Mouse (Mus musculus): ENCODE results near the gene Cracr2a. TPM values are rescaled to one million over a fixed set of nuclear protein-coding genes. Genes with fewer than 3 reads are reported as not detected.

Gene Cracr2a
- polyA plus RNA-seq, 1 experiment = 12.7 TPM

DNA sequence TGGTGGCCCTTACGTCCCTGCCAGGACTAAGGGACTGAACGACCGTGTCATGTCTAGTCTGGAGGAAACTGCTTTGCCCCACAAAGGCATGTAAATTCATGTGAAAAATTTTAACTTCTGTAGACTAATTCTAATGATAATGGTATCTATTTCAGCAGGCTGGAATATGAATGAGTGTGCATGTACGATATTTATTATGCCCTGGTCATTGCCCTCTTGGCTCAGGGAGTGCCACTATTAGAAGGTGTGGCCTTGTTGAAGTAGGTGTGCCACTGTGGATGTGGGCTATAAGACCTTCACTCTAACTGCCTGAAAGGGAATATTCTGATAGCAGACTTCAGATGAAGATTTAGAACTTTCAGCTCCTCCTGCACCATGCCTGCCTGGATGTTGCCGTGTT is 28.8 kb upstream of the Cracr2a start:
- Histone ChIP-seq H3K4me1 (ENCODE audit: control insufficient read depth, insufficient read depth, low read length) (peaks cover 4% of the 10 kb centered on the region), H3K4me3 (replicated peaks; ENCODE audit: extremely low read depth, low read depth, low read length) (no peak overlapping the region)
- TF ChIP-seq CTCF (IDR thresholded peaks at IDR 0.05; ENCODE audit: insufficient read depth, low read length) (no peak), POLR2A (IDR thresholded peaks at IDR 0.05; ENCODE audit: borderline replicate concordance, extremely low read depth, low read depth, low read length) (no peak)
- DNase-seq = no peak
- WGBS = 83% methylated on average over 5 of the region's 5 CpGs

DNA sequence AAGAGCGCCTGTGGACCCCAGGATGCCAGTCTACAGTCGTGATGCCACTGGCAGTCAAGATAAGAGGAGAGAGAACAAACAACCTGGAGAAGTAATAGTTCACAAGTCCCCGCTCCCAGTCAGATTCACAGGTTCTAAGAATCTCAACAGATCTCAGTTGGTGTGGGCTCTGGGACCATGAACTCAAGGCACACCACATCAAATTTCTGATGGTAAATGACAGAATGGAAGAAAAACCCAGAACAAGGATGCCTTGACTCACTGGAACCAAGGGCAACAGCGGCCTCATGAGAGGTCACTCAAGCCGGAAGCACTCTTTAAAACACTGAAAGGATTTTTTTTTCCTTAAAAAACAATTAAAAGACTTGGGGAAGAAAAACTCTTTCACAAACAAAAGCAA is 27.4 kb upstream of the Cracr2a start:
- no peak for DNase-seq
- TF ChIP-seq CTCF (IDR thresholded peaks at IDR 0.05; ENCODE audit: insufficient read depth, low read length) (no peak), POLR2A (IDR thresholded peaks at IDR 0.05; ENCODE audit: borderline replicate concordance, extremely low read depth, low read depth, low read length) (no peak)
- peaks cover 4% of the 10 kb centered on the region for H3K4me1 ChIP-seq (ENCODE audit: control insufficient read depth, insufficient read depth, low read length)
- H3K4me3 ChIP-seq (replicated peaks; ENCODE audit: extremely low read depth, low read depth, low read length) = no peak overlapping the region
- WGBS = 77% methylated on average over 5 of the region's 5 CpGs

DNA sequence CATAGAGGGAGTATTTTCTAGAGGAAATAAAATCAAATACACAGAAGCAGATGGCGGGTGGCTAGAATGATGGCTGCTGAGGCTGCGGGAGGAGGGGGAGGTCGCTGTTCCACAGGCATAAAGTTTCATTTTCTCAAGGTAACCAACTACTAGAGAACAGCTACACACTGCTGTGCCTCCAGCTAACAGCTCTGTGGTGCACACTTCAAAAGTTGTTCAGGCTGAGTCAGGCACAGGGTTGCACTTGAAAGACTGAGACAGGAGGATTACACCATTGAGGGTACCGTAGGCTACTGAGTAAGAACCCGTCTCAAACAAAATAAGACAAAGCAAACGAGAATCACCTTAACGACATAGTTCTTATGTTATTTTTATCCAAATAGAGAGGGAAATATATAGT is 24.1 kb upstream of the Cracr2a start:
- TF ChIP-seq CTCF (IDR thresholded peaks at IDR 0.05; ENCODE audit: insufficient read depth, low read length) (no peak), POLR2A (IDR thresholded peaks at IDR 0.05; ENCODE audit: borderline replicate concordance, extremely low read depth, low read depth, low read length) (no peak)
- no peaks in the 10 kb centered on the region for H3K4me1 ChIP-seq (ENCODE audit: control insufficient read depth, insufficient read depth, low read length)
- H3K4me3 ChIP-seq (replicated peaks; ENCODE audit: extremely low read depth, low read depth, low read length) = no peak overlapping the region
- WGBS = 66% methylated on average over 7 of the region's 7 CpGs
- no peak for DNase-seq

DNA sequence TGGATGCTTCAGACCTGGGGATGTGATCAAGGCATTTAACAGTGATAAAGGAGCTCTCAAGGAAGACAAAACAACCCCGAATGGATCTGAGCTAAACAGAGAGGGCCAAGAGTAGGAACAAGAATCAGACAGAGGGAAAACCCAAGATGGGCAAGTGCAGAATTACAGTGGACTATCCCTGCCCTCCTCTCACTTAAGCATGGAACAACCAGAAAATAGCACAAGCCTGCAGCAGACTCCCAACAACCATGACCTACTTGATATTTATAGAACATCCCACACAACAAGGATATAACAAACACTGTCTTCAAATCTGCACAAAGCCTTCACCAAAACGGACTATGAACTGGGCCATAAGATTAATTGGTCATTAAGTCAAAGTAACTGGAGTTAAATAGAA is 23.0 kb upstream of the Cracr2a start:
- no peaks in the 10 kb centered on the region for H3K4me1 ChIP-seq (ENCODE audit: control insufficient read depth, insufficient read depth, low read length)
- TF ChIP-seq CTCF (IDR thresholded peaks at IDR 0.05; ENCODE audit: insufficient read depth, low read length) (no peak), POLR2A (IDR thresholded peaks at IDR 0.05; ENCODE audit: borderline replicate concordance, extremely low read depth, low read depth, low read length) (no peak)
- no peak overlapping the region for H3K4me3 ChIP-seq (replicated peaks; ENCODE audit: extremely low read depth, low read depth, low read length)
- WGBS = 56% methylated on average over 2 of the region's 2 CpGs
- no peak for DNase-seq

DNA sequence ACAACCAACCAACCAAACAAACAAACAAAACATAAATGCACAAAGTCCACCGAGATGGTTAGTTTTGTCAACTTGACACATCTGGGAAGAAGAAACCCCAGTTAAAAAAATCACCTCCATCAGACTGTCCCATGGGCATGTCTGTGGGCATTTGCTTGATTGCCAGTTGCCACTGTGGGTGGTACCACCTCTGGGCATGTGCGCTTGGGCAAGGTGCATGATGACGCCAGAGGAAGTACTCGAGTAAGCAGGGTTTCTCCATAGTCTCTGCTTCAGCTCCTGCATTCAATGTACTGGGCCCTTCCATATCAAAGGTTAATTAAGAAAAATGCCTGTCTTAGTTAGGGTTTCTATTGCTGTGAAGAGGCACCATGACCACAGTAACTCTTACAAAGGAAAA is 21.9 kb upstream of the Cracr2a start:
- no peak for DNase-seq
- Histone ChIP-seq H3K4me1 (ENCODE audit: control insufficient read depth, insufficient read depth, low read length) (no peaks in the 10 kb centered on the region), H3K4me3 (replicated peaks; ENCODE audit: extremely low read depth, low read depth, low read length) (no peak overlapping the region)
- TF ChIP-seq POLR2A (IDR thresholded peaks at IDR 0.05; ENCODE audit: borderline replicate concordance, extremely low read depth, low read depth, low read length) (no peak), CTCF (IDR thresholded peaks at IDR 0.05; ENCODE audit: insufficient read depth, low read length) (no peak)
- WGBS = 87% methylated on average over 4 of the region's 4 CpGs

DNA sequence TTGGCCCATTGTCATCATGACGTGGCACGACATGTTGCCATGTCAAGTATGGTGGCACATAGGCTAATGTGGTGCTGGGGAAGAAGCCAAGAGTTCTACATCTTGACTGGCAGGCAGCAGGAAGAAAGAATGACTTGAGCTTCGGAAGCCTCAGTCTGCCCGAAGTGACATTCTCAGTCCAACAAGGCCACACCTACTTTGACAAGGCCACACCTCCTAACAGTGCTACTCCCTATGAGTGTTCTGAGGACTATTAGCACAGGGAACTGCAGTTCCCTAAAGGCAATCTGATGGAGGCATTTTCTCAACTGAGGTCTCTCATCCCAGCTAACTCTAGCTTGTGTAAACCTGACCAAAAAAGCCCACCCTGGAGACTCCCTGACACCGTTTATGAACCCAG is 21.5 kb upstream of the Cracr2a start:
- TF ChIP-seq CTCF (IDR thresholded peaks at IDR 0.05; ENCODE audit: insufficient read depth, low read length) = no peak
- no peak for TF ChIP-seq POLR2A (IDR thresholded peaks at IDR 0.05; ENCODE audit: borderline replicate concordance, extremely low read depth, low read depth, low read length)
- Histone ChIP-seq H3K4me1 (ENCODE audit: control insufficient read depth, insufficient read depth, low read length) (no peaks in the 10 kb centered on the region), H3K4me3 (replicated peaks; ENCODE audit: extremely low read depth, low read depth, low read length) (no peak overlapping the region)
- no peak for DNase-seq
- WGBS = 50% methylated on average over 5 of the region's 5 CpGs

DNA sequence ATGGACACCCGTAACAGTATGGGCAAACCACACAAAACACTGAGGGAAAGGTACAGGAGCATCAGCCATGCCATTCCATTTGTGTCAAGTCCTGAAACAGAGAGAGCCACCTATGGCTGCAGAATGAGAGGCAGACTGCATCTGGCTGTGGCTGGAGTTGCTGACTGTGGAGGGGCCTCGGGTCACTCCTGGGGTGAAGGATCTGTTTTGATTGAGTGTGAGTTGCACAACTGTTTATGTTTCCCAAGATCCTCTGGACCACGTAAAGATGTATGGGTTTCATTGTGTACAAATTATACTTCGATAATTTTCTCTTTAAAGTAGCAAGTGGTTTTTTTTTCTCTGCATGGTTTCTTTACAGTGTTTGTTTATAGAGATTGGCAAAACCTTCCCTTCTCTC is 20.6 kb upstream of the Cracr2a start:
- no peak for DNase-seq
- Histone ChIP-seq H3K4me1 (ENCODE audit: control insufficient read depth, insufficient read depth, low read length) (no peaks in the 10 kb centered on the region), H3K4me3 (replicated peaks; ENCODE audit: extremely low read depth, low read depth, low read length) (no peak overlapping the region)
- 46% methylated on average over 4 of the region's 4 CpGs for WGBS
- TF ChIP-seq POLR2A (IDR thresholded peaks at IDR 0.05; ENCODE audit: borderline replicate concordance, extremely low read depth, low read depth, low read length) (no peak), CTCF (IDR thresholded peaks at IDR 0.05; ENCODE audit: insufficient read depth, low read length) (no peak)

DNA sequence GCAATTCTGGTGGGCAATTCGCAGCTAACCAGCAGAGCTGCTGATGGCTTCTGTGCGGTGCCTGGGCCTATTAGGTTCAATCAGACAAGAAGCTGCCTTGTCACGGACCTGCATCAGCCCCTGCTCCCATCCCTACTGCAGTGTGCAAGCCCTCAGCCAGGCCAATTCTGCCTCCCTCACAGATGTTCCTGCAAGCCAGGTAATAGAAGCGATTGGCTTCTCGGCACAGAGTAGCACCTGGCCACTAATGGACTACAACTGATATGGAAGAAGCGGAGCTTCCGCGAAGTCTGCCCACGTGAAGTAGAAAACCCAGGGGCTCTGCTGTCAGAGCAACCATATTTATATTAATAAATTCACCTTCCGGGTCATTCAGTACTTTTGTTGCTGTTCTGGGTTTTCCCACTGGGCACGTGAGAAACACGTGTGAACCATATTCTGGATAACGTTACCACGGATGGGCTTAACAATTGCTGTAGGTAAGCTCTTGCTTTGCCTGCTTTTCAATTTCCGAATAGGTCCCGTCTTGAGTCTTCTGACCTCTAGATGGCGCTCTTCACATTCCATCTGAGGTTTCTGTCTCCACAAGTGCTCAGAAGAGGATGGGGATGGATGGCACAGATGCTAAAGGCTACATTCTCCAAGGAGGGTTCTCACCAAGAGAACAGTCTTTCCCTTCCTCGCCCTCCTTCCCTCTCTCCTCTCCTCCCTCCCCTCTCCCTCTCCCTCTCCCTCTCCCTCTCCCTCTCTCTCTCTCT is 19.3 kb upstream of the Cracr2a start:
- H3K4me1 ChIP-seq (ENCODE audit: control insufficient read depth, insufficient read depth, low read length) = no peaks in the 10 kb centered on the region

DNA sequence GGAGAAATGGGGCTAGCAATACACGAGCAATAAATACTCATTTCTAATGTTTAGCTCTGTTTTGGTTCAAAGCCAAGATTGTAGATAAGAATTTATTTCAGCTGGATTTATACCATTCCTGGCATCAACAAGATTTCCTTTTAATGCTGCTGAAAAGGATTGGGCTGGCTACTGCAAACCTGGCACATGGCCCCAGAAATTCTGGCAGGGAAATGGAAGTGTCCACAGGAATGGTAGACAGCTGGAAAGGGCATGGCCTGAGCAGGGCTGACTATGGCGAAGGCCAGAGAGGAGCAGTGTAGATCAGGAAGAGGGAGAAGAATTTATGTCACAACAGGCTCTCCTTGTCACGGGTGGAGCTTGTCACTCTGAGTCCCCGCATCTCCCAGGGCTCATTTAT is 14.5 kb upstream of the Cracr2a start:
- WGBS = 22% methylated on average over 4 of the region's 4 CpGs
- TF ChIP-seq POLR2A (IDR thresholded peaks at IDR 0.05; ENCODE audit: borderline replicate concordance, extremely low read depth, low read depth, low read length) = no peak
- TF ChIP-seq CTCF (IDR thresholded peaks at IDR 0.05; ENCODE audit: insufficient read depth, low read length) = no peak
- H3K4me1 ChIP-seq (ENCODE audit: control insufficient read depth, insufficient read depth, low read length) = peaks cover 2% of the 10 kb centered on the region; the same call in 1 of the 2 replicates
- no peak overlapping the region for H3K4me3 ChIP-seq (replicated peaks; ENCODE audit: extremely low read depth, low read depth, low read length)
- peak; percentile 52 for DNase-seq

More for the DNA sequence above, 19.3 kb upstream of the Cracr2a start:
- no peak for TF ChIP-seq POLR2A (IDR thresholded peaks at IDR 0.05; ENCODE audit: borderline replicate concordance, extremely low read depth, low read depth, low read length)
- no peak for TF ChIP-seq CTCF (IDR thresholded peaks at IDR 0.05; ENCODE audit: insufficient read depth, low read length)
- H3K4me3 ChIP-seq (replicated peaks; ENCODE audit: extremely low read depth, low read depth, low read length) = no peak overlapping the region
- WGBS = 38% methylated on average over 18 of the region's 18 CpGs
- DNase-seq = no peak

DNA sequence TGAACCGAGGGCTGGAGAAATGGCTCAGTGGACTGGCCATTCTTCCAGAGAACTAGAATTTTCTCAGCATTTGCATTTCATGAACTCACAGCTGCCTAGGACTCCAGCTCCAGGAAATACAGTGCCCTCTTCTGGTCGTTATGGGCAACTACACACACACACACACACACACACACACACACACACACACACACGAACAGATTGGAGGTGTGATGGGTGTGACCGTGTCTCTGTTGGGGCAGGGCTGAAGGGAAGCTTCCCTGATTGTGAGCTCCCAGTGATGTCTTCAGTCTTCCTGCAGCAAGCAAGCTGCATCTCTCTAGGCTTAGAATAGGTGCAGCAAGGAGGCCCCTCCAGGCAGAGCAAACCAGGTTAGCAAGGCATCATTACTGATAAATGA is 8.2 kb upstream of the Cracr2a start:
- Histone ChIP-seq H3K4me3 (replicated peaks; ENCODE audit: extremely low read depth, low read depth, low read length) (no peak overlapping the region), H3K4me1 (ENCODE audit: control insufficient read depth, insufficient read depth, low read length) (0 out of 2 replicates have a peak, but pooled peaks cover 4% of the 10 kb centered on the region)
- DNase-seq = no peak
- TF ChIP-seq CTCF (IDR thresholded peaks at IDR 0.05; ENCODE audit: insufficient read depth, low read length) (no peak), POLR2A (IDR thresholded peaks at IDR 0.05; ENCODE audit: borderline replicate concordance, extremely low read depth, low read depth, low read length) (no peak)
- 84% methylated on average over 4 of the region's 4 CpGs for WGBS

Data from lung, adult 2 months (tissue).